In genomic region chr11:16810086-16810485, GRCm38 (mm10) we compare ENCODE assay signal across 11 mouse cellular contexts. TPM values are rescaled to one million over a fixed set of nuclear protein-coding genes. Genes with fewer than 3 reads are reported as not detected.
DNase-seq lines count a peak whose midpoint lies in the region; ATAC-seq and TF ChIP-seq lines count a peak whose summit lies in the region.
"Had no signal": no experiment of that assay in that cellular context is flagged by ENCODE, and none has a peak within 500 bp of the region (broad histone marks: within the 10 kb centered on the region; RNA-seq: fewer than 3 reads in every experiment).

No protein-coding gene starts in this region.

- CTCF ChIA-PET in Patski (lab: Charles Lee) = interaction anchor here (0.8 to 1.6 kb wide), 7 partner anchors 10 to 139 kb away, joined by 3 to 6 read pairs (median 3); no protein-coding TSS in a partner anchor

- ATAC-seq in kidney, embryonic 15.5 days (replicated peaks; ENCODE audit: low FRiP score) = no peak
- peak; percentile 81 for ATAC-seq in Patski
- ATAC-seq in erythroid progenitor cell, adult 5-6 weeks (replicated peaks; ENCODE audit: low FRiP score, poor library complexity, severe bottlenecking) = no peak

- no peaks in the 10 kb centered on the region for H3K9me3 ChIP-seq in kidney, embryonic 15.5 days (replicated peaks)
- no peaks in the 10 kb centered on the region for H3K9me3 ChIP-seq in limb, embryonic 10.5 days (replicated peaks)

- no peak for TF ChIP-seq CTCF in Patski (IDR thresholded peaks at IDR 0.05)

- no peak overlapping the region for H3K27ac ChIP-seq in kidney, embryonic 15.5 days
- H3K27ac ChIP-seq in limb, embryonic 10.5 days = 0 out of 2 replicates have a peak overlapping the region, but pooled peaks have one; percentile 14
- H3K27ac ChIP-seq: liver, embryonic 14.5 days had no signal

- WGBS in kidney, embryonic 15.5 days = 88% methylated on average over 3 of the region's 3 CpGs
- WGBS in limb, embryonic 10.5 days = 89% methylated on average over 3 of the region's 3 CpGs

- H3K4me2 ChIP-seq in kidney, embryonic 15.5 days = no peak overlapping the region

- DNase-seq in adrenal gland, postnatal 10 days = peak; percentile 10
- no peak for DNase-seq in adrenal gland, adult 18-20 months (ENCODE audit: low spot score in 2 of 2)
- DNase-seq in kidney, adult 11 months = peak; percentile 28
- no peak for DNase-seq in Patski (ENCODE audit: low read depth, low spot score)
- no peak for DNase-seq in limb, embryonic 10.5 days (ENCODE audit: low spot score)
- no peak for DNase-seq in embryo, embryonic 11 days
- DNase-seq: cerebellum, adult 8-10 months had no signal

- H3K4me3 ChIP-seq in kidney, embryonic 15.5 days (replicated peaks) = no peak overlapping the region
- no peak overlapping the region for H3K4me3 ChIP-seq in limb, embryonic 10.5 days

- no peak overlapping the region for H3K9ac ChIP-seq in kidney, embryonic 15.5 days
- H3K9ac ChIP-seq: liver, embryonic 14.5 days had no signal

- in situ Hi-C loops in Patski (cut with MboI; ENCODE audit: low pct_unique_long_range_greater_than_20kb) = no loop called here

- no peaks in the 10 kb centered on the region for H3K27me3 ChIP-seq in kidney, embryonic 15.5 days
- no peaks in the 10 kb centered on the region for H3K27me3 ChIP-seq in Patski
- no peaks in the 10 kb centered on the region for H3K27me3 ChIP-seq in limb, embryonic 10.5 days (ENCODE audit: low read depth, poor library complexity, severe bottlenecking)

- POLR2A ChIA-PET in Patski (lab: Charles Lee) = interaction anchor here (0.7 to 1.4 kb wide), 3 partner anchors 11 to 18 kb away, joined by 3 to 6 read pairs (median 4); no protein-coding TSS in a partner anchor

- peaks cover 18% of the 10 kb centered on the region; the same call in 1 of the 2 replicates for H3K4me1 ChIP-seq in kidney, embryonic 15.5 days
- H3K4me1 ChIP-seq in limb, embryonic 10.5 days = peaks cover 15% of the 10 kb centered on the region

- H3K36me3 ChIP-seq in kidney, embryonic 15.5 days = no peaks in the 10 kb centered on the region
- no peaks in the 10 kb centered on the region for H3K36me3 ChIP-seq in limb, embryonic 10.5 days

RNA-seq across cellular contexts. Expression of gene Egfr, which starts 58.1 kb away (rescaled TPM):
- 10 to 100 TPM; 15.5 to 23.5 TPM for total RNA-seq in adrenal gland, postnatal 10 days (2021)
- total RNA-seq in adrenal gland, adult 18-20 months (2021) = 10 to 100 TPM; 10.4 to 11.8 TPM
- 5.6 and 7.7 TPM in 2 replicates for polyA plus RNA-seq in kidney, embryonic 15.5 days (2015; fragmentation: Nextera tagmentation; extraction: Ambion mirVana)
- 30.7 TPM for polyA plus RNA-seq in Patski (2021)
- 2.4 and 3.0 TPM in 2 replicates for polyA plus RNA-seq in limb, embryonic 10.5 days (2016; fragmentation: Nextera tagmentation; extraction: Ambion mirVana)
- total RNA-seq in erythroid progenitor cell, adult 5-6 weeks (2015; ENCODE audit: low replicate concordance) = 1.1 TPM in 1 of 2 replicates, not detected in the other
- 0.90 TPM in 1 of 2 replicates, not detected in the other for total RNA-seq in erythroid progenitor cell, adult 5-6 weeks (2017; ENCODE audit: low replicate concordance)
- total RNA-seq: granulocyte monocyte progenitor cell, adult 5-6 weeks had no signal

Comparison
In these comparisons a context has a peak if more than half of its experiments do, and no peak if none do; other contexts are left out.
1. DNase-seq: peak in adrenal gland, postnatal 10 days (single experiment) and kidney, adult 11 months (single experiment); none in adrenal gland, adult 18-20 months (0 of 2), Patski (single experiment), limb, embryonic 10.5 days (single experiment) and embryo, embryonic 11 days (single experiment).
2. RNA of gene Egfr, which starts 58.1 kb away (total RNA-seq): 15.5 to 23.5 TPM in adrenal gland, postnatal 10 days and 10.4 to 11.8 TPM in adrenal gland, adult 18-20 months; 0.90 to 1.1 TPM in erythroid progenitor cell, adult 5-6 weeks; every median in the first group is over 4 times any median in the second.